Comparison of ENCODE assay signal across 13 mouse cellular contexts in genomic region chr17:68075712-68076111, GRCm38 (mm10).
DNase-seq lines count a peak whose midpoint lies in the region; ATAC-seq and TF ChIP-seq lines count a peak whose summit lies in the region.
"Had no signal": no experiment of that assay in that cellular context is flagged by ENCODE, and none has a peak within 500 bp of the region (broad histone marks: within the 10 kb centered on the region; RNA-seq: fewer than 3 reads in every experiment).

No protein-coding gene starts in this region.

- TF ChIP-seq CTCF in lung, embryonic 14.5 days (IDR thresholded peaks at IDR 0.05; ENCODE audit: low read depth) = no peak

- H3K4me1 ChIP-seq in heart, embryonic 11.5 days (ENCODE audit: control insufficient read depth, insufficient read depth, low read length) = no peaks in the 10 kb centered on the region
- H3K4me1 ChIP-seq in lung, embryonic 14.5 days (ENCODE audit: insufficient read depth) = peaks cover 6% of the 10 kb centered on the region; the same call in 1 of the 2 replicates
- peaks cover 31% of the 10 kb centered on the region for H3K4me1 ChIP-seq in embryonic facial prominence, embryonic 15.5 days
- H3K4me1 ChIP-seq: hindbrain, embryonic 15.5 days had no signal

- no peak overlapping the region for H3K4me3 ChIP-seq in heart, embryonic 11.5 days (ENCODE audit: low read depth, low read length)
- no peak overlapping the region for H3K4me3 ChIP-seq in lung, embryonic 14.5 days (ENCODE audit: low read depth, low read length)
- no peak overlapping the region for H3K4me3 ChIP-seq in embryonic facial prominence, embryonic 15.5 days (replicated peaks)
- H3K4me3 ChIP-seq: gastrocnemius, adult 2 months; hindbrain, embryonic 15.5 days had no signal

- H3K4me2 ChIP-seq in heart, embryonic 11.5 days = no peak overlapping the region
- H3K4me2 ChIP-seq in lung, embryonic 14.5 days = no peak overlapping the region
- H3K4me2 ChIP-seq in embryonic facial prominence, embryonic 15.5 days (replicated peaks) = no peak overlapping the region
- H3K4me2 ChIP-seq: hindbrain, embryonic 15.5 days had no signal

- no peak overlapping the region for H3K27ac ChIP-seq in heart, embryonic 11.5 days (ENCODE audit: low read depth, low read length)
- H3K27ac ChIP-seq in lung, embryonic 14.5 days (ENCODE audit: low read depth) = peak overlapping the region; percentile 70
- peak overlapping the region; percentile 79 for H3K27ac ChIP-seq in embryonic facial prominence, embryonic 15.5 days (replicated peaks)
- H3K27ac ChIP-seq: gastrocnemius, adult 2 months; hindbrain, embryonic 15.5 days had no signal

- H3K36me3 ChIP-seq in heart, embryonic 11.5 days (ENCODE audit: control insufficient read depth, insufficient read depth, low read length) = no peaks in the 10 kb centered on the region
- H3K36me3 ChIP-seq in lung, embryonic 14.5 days (ENCODE audit: insufficient read depth) = no peaks in the 10 kb centered on the region
- no peaks in the 10 kb centered on the region for H3K36me3 ChIP-seq in embryonic facial prominence, embryonic 15.5 days
- H3K36me3 ChIP-seq: hindbrain, embryonic 15.5 days had no signal

- no peaks in the 10 kb centered on the region for H3K9me3 ChIP-seq in heart, embryonic 11.5 days (replicated peaks; ENCODE audit: control insufficient read depth, low read length)
- no peaks in the 10 kb centered on the region for H3K9me3 ChIP-seq in lung, embryonic 14.5 days (ENCODE audit: low read depth, low read length)
- H3K9me3 ChIP-seq in embryonic facial prominence, embryonic 15.5 days (replicated peaks) = no peaks in the 10 kb centered on the region
- H3K9me3 ChIP-seq: hindbrain, embryonic 15.5 days had no signal

- no peak overlapping the region for H3K9ac ChIP-seq in heart, embryonic 11.5 days (ENCODE audit: low read depth, low read length)
- no peak overlapping the region for H3K9ac ChIP-seq in lung, embryonic 14.5 days
- H3K9ac ChIP-seq in embryonic facial prominence, embryonic 15.5 days = no peak overlapping the region
- H3K9ac ChIP-seq: hindbrain, embryonic 15.5 days had no signal

- 60% methylated on average over 2 of the region's 2 CpGs for whole genome bisulfite sequencing in heart, embryonic 11.5 days (ENCODE audit: insufficient replicate concordance)
- WGBS in lung, embryonic 14.5 days = 36% methylated on average over 2 of the region's 2 CpGs
- 37% methylated on average over 2 of the region's 2 CpGs for WGBS in embryonic facial prominence, embryonic 15.5 days

- H3K27me3 ChIP-seq in heart, embryonic 11.5 days (ENCODE audit: control insufficient read depth, insufficient read depth, low read length) = no peaks in the 10 kb centered on the region
- no peaks in the 10 kb centered on the region for H3K27me3 ChIP-seq in lung, embryonic 14.5 days (ENCODE audit: insufficient read depth, low read length)
- H3K27me3 ChIP-seq in embryonic facial prominence, embryonic 15.5 days = no peaks in the 10 kb centered on the region
- H3K27me3 ChIP-seq: hindbrain, embryonic 15.5 days had no signal

- DNase-seq in heart, postnatal 4 days = peak; percentile 16
- peak; percentile 89 for DNase-seq in lung, embryonic 14.5 days
- no peak for DNase-seq in lung, postnatal 25 days (ENCODE audit: low spot score)
- peak; percentile 29 for DNase-seq in NIH3T3 (ENCODE audit: low read depth)
- DNase-seq in frontal cortex, postnatal 10 days (ENCODE audit: low spot score in 2 of 2) = no peak
- DNase-seq: cerebellum, adult 9-11 months; gastrocnemius, adult 2 months; liver; retina, postnatal 1 day; thymus, postnatal 4 days had no signal

- ATAC-seq in heart, embryonic 11.5 days (replicated peaks; ENCODE audit: insufficient number of reproducible peaks, low FRiP score, low TSS enrichment) = no peak
- no peak for ATAC-seq in lung, embryonic 14.5 days (ENCODE audit: insufficient read depth)
- peak; percentile 60; the same call in 1 of the 2 replicates for ATAC-seq in embryonic facial prominence, embryonic 15.5 days (ENCODE audit: insufficient number of reproducible peaks, low FRiP score, low TSS enrichment, low read depth)

Comparison
In these comparisons a context has a peak if more than half of its experiments do, and no peak if none do; other contexts are left out.
1. DNase-seq: peak in heart, postnatal 4 days (single experiment), lung, embryonic 14.5 days (single experiment) and NIH3T3 (single experiment); none in lung, postnatal 25 days (single experiment) and frontal cortex, postnatal 10 days (0 of 2).